Mouse (Mus musculus) left cerebral cortex, adult 2 months (tissue): ENCODE data around the gene Kcnj10. TPM values are rescaled to one million over a fixed set of nuclear protein-coding genes. Genes with fewer than 3 reads are reported as not detected.
A peak's percentile ranks its signal among the peaks of the same experiment; 100 is the strongest.

Experiments
- DNase-seq, 2 experiments: peaks; one replicate each; pipeline ENCODE4 v3.0.0; 2021 to 2022; ENCODE audit warnings: low spot score in 2 of 2, mixed read lengths in 1 of 2; ENCODE audit errors: extremely low spot score in 1 of 2
- H3K27ac ChIP-seq: fragments of 200-600 bp; 2 replicates; pipeline ENCODE4 v1.8.1; 2022
- H3K4me3 ChIP-seq: fragments of 200-600 bp; 2 replicates; pipeline ENCODE4 v1.8.1; 2022
- CTCF ChIP-seq: fragments of 200-600 bp; IDR thresholded peaks from 2 replicates; pipeline ENCODE4 v1.8.1; 2022; ENCODE audit warnings: antibody characterized with exemption, mild to moderate bottlenecking, moderate library complexity
- intact Hi-C: fragments of 180-260 bp; cut with DNase I; formaldehyde crosslinking; loops from one replicate; pipeline ENCODE4 v1.15.1; 2025
- total RNA-seq, 2 experiments: library from RNA; stranded (reverse); gene quantifications; 2 replicates each; pipeline ENCODE4 v1.2.3; 2021

The Kcnj10 gene
- total RNA-seq, 2 experiments from 2014 or later = 86.5 to 108 TPM

GRCm38 (mm10) chr1:172325680-172326535 lies 15.1 kb upstream of the Kcnj10 start:
- Histone ChIP-seq H3K4me3 (peak overlapping the region; percentile 69), H3K27ac (peak overlapping the region; percentile 98)
- DNase-seq = peak; percentile 70 to 73
- intact Hi-C loops = loop anchor here (5.0 kb wide), 1 partner anchor 36 kb away; no protein-coding TSS in a partner anchor
- TF ChIP-seq CTCF = peak; percentile 52

DNA sequence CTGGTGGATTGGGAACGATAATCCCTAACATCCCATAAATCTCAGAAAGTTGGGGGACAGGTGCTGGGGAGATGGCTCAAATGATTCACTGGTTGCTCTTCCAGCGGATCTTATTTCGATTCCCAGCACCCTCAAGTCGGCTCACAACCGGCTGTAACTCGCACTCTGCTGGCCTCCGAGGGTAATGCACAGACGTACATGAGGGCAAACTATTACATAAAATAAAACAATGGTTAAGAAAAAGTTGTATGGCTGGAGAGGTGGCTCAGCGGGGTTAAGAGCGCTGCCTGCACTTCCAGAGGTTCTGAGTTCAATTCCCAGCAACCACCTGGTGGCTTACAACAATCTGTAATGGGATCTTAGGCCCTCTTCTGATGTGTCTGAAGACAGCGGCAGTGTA lies 14.3 kb upstream of the Kcnj10 start:
- TF ChIP-seq CTCF = peak; percentile 15; the same call in 1 of the 2 replicates
- no peak for DNase-seq
- Histone ChIP-seq H3K4me3 (peak overlapping the region; percentile 69; the same call in 1 of the 2 replicates), H3K27ac (peak overlapping the region; percentile 98)
- intact Hi-C loops = loop anchor here (5.0 kb wide), 1 partner anchor 36 kb away; no protein-coding TSS in a partner anchor

GRCm38 (mm10) chr1:172327206-172328001 lies 13.6 kb upstream of the Kcnj10 start:
- DNase-seq = peak; percentile 32 to 62
- H3K27ac ChIP-seq = peak overlapping the region; percentile 98
- peak overlapping the region; percentile 69 for H3K4me3 ChIP-seq

GRCm38 (mm10) chr1:172328041-172328440 lies 13.0 kb upstream of the Kcnj10 start:
- intact Hi-C loops = loop anchor here (2.0 to 5.0 kb wide), 2 partner anchors 15 to 34 kb away; no protein-coding TSS in a partner anchor
- Histone ChIP-seq H3K4me3 (peak overlapping the region; percentile 69), H3K27ac (peak overlapping the region; percentile 98)
- no peak for DNase-seq
- TF ChIP-seq CTCF = no peak

More at GRCm38 (mm10) chr1:172327206-172328001, 13.6 kb upstream of the Kcnj10 start:
- no peak for TF ChIP-seq CTCF
- intact Hi-C loops = loop anchor here (2.0 to 5.0 kb wide), 2 partner anchors 15 to 35 kb away; no protein-coding TSS in a partner anchor

DNA sequence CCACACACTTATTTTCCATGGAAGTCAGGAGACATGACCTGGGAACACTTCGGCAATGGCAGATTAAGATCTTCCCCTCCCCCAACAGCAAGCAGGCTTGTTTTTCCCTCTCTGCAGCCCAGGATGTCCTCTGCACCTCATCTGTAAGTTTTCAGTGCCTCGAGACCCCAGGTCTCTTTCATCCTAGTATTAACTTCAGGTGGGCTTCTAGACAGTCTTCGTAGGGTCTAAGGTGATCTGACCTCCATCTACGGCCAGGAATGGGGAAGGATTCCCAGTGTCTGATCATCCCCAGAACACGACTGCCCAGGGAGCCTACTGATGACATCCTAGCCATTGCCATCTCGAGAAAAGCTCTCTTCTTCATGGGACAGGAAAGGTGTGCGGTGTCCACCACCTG lies 12.5 kb upstream of the Kcnj10 start:
- TF ChIP-seq CTCF = no peak
- peak overlapping the region; percentile 98 for H3K27ac ChIP-seq
- peak in 1 of 2 experiments; percentile 16 for DNase-seq
- H3K4me3 ChIP-seq = peak overlapping the region; percentile 69
- intact Hi-C loops = loop anchor here (2.0 to 5.0 kb wide), 2 partner anchors 16 to 34 kb away; no protein-coding TSS in a partner anchor

DNA sequence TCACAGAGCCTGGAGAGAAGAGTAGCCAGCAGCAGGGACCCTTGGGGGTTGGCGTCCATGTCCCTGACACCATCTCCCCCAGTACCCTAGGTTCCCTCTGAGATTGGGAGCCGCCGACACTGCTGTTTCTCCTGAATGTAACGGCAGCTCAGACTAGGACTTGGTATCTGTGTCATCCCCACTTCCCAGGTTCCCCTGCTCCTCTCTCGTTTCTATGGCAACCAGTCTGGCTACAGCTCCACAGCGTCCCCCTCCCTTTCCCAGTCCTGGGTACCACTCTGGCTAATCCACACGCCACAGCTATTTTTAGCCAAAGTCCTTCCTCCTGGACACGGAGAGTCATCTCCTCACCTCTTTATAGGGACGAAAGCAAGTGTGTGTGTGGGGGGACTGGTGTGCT lies 11.9 kb upstream of the Kcnj10 start, which contains the start of gene Kcnj9:
Gene Kcnj9, minus strand, starts transcription at position 188 of the 400 bp plus-strand sequence.
- intact Hi-C loops = loop anchor here (2.0 to 5.0 kb wide), 2 partner anchors 16 to 33 kb away; no protein-coding TSS in a partner anchor
- Histone ChIP-seq H3K4me3 (peak within 1 kb of the TSS; percentile 69), H3K27ac (peak within 1 kb of the TSS; percentile 98)
- DNase-seq = peak; percentile 78 to 79
- no peak for TF ChIP-seq CTCF

GRCm38 (mm10) chr1:172329616-172330015 lies 11.4 kb upstream of the Kcnj10 start:
- intact Hi-C loops = loop anchor here (2.0 to 5.0 kb wide), 2 partner anchors 17 to 33 kb away; no protein-coding TSS in a partner anchor
- no peak for TF ChIP-seq CTCF
- Histone ChIP-seq H3K27ac (peak overlapping the region; percentile 98), H3K4me3 (peak overlapping the region; percentile 69; the same call in 1 of the 2 replicates)
- DNase-seq = no peak

DNA sequence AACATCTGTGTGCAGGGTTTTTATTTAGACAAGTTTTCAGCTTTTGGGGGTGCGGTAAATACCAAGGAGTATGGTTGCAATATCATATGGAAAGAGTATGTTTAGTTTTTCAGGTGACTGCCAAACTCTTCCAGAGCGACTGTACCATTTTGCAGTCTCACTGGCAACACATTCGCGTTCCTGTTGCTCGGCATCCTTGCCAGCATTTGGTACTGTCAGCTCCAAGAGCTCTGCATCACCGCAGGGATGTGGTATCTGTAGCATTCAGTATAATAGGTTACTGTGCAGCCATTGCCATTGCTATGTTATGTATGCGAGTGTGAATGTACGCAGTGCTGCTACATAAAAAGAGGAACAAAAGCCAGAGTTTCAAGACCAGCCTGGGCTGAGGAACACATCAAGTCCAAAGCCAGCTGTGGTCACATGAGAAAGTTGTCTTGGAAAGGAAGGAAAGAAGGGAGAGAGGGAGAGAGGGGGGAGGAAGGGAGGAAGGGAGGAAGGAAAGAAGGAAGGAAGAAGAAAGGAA lies 9.5 kb upstream of the Kcnj10 start:
- DNase-seq = peak in 1 of 2 experiments; percentile 18
- no peak overlapping the region for H3K4me3 ChIP-seq
- intact Hi-C loops = no loop called here
- no peak for TF ChIP-seq CTCF
- no peak overlapping the region for H3K27ac ChIP-seq

GRCm38 (mm10) chr1:172332925-172333324 lies 8.1 kb upstream of the Kcnj10 start:
- TF ChIP-seq CTCF = no peak
- intact Hi-C loops = no loop called here
- H3K27ac ChIP-seq = no peak overlapping the region
- no peak overlapping the region for H3K4me3 ChIP-seq
- DNase-seq = no peak

- TF ChIP-seq CTCF = peak; percentile 49
- Histone ChIP-seq H3K4me3 (no peak overlapping the region), H3K27ac (no peak overlapping the region)
- DNase-seq = no peak
- intact Hi-C loops = no loop called here
Measured at GRCm38 (mm10) chr1:172333512-172333911, 7.5 kb upstream of the Kcnj10 start.

- no peak overlapping the region for H3K27ac ChIP-seq
- DNase-seq = no peak
- TF ChIP-seq CTCF = no peak
- no peak overlapping the region for H3K4me3 ChIP-seq
- intact Hi-C loops = no loop called here
Measured at GRCm38 (mm10) chr1:172335804-172336203, 5.2 kb upstream of the Kcnj10 start.
